Mouse (Mus musculus) MEL (cell line): ENCODE data around the gene Fam3a. TPM values are rescaled to one million over a fixed set of nuclear protein-coding genes. Genes with fewer than 3 reads are reported as not detected.
"Not testable (repeated sequence)": the region's sequence is repeated elsewhere in the genome, so short reads cannot be mapped to it uniquely, and the experiment has no call there.

ENCODE experiments used
- DNase-seq: peaks from one replicate; pipeline ENCODE4 v3.0.0; 2011; ENCODE audit warnings: low read depth, low spot score
- H3K27ac ChIP-seq: 2 replicates; pipeline ENCODE4 v1.5.1; 2012; ENCODE audit warnings: low read depth, mild to moderate bottlenecking, control low read depth, low read length, moderate library complexity; ENCODE audit not compliant: control insufficient read depth
- H3K27me3 ChIP-seq, 2 experiments: fragments of 150-350 bp in 1 of 2; sonication (generic) in 1 of 2; 2 replicates each; pipeline ENCODE4 v1.6.1; 2012; ENCODE audit warnings: low read length in 2 of 2, mild to moderate bottlenecking in 2 of 2, improper control_type of control experiment in 1 of 2, moderate library complexity in 1 of 2; ENCODE audit not compliant: insufficient read depth in 2 of 2, control insufficient read depth in 1 of 2
- H3K36me3 ChIP-seq, 2 experiments: 2 replicates each; pipeline ENCODE4 v1.6.1; 2012 to 2014; ENCODE audit warnings: low read length in 2 of 2, improper control_type of control experiment in 1 of 2, inconsistent platforms in 1 of 2, mild to moderate bottlenecking in 1 of 2; ENCODE audit not compliant: insufficient read depth in 2 of 2, control insufficient read depth in 1 of 2
- H3K4me1 ChIP-seq, 2 experiments: fragments of 150-350 bp in 1 of 2; sonication (generic) in 1 of 2; 2 replicates each; pipeline ENCODE4 v1.6.1; 2012; ENCODE audit warnings: low read length in 2 of 2, improper control_type of control experiment in 1 of 2, mild to moderate bottlenecking in 1 of 2; ENCODE audit not compliant: insufficient read depth in 2 of 2, control insufficient read depth in 1 of 2
- H3K4me3 ChIP-seq, 2 experiments: fragments of 150-350 bp in 1 of 2; sonication (generic) in 1 of 2; 2 replicates each; pipeline ENCODE4 v1.5.1; 2012; ENCODE audit warnings: low read depth in 2 of 2, low read length in 2 of 2, mild to moderate bottlenecking in 2 of 2, moderate library complexity in 2 of 2, control low read depth in 1 of 2, improper control_type of control experiment in 1 of 2; ENCODE audit not compliant: control insufficient read depth in 1 of 2, insufficient read depth in 1 of 2
- H3K79me2 ChIP-seq: 2 replicates; pipeline ENCODE4 v1.6.1; 2012; ENCODE audit warnings: mild to moderate bottlenecking, low read length, moderate library complexity; ENCODE audit not compliant: control insufficient read depth, poor library complexity, insufficient read depth
- H3K9ac ChIP-seq: 2 replicates; pipeline ENCODE4 v1.6.1; 2012; ENCODE audit warnings: low read depth, mild to moderate bottlenecking, control low read depth, low read length, moderate library complexity; ENCODE audit not compliant: control insufficient read depth, poor library complexity, severe bottlenecking
- H3K9me3 ChIP-seq: fragments of 150-350 bp; sonication (generic); replicated peaks from 2 replicates; pipeline ENCODE4 v1.6.1; 2012; ENCODE audit warnings: mild to moderate bottlenecking, low read length, improper control_type of control experiment, moderate library complexity; ENCODE audit not compliant: insufficient read depth
- CHD2 ChIP-seq: IDR thresholded peaks from 2 replicates; pipeline ENCODE4 v1.6.1; 2011; ENCODE audit warnings: low read length, improper control_type of control experiment
- E2F4 ChIP-seq: IDR thresholded peaks from 2 replicates; pipeline ENCODE4 v1.6.1; 2011; ENCODE audit warnings: low read depth, low read length, improper control_type of control experiment, borderline replicate concordance
- ELF1 ChIP-seq: IDR thresholded peaks from 2 replicates; pipeline ENCODE4 v1.6.1; 2014; ENCODE audit warnings: low read depth, mild to moderate bottlenecking, inconsistent platforms, low read length, improper control_type of control experiment, moderate library complexity
- JUND ChIP-seq: IDR thresholded peaks from 2 replicates; pipeline ENCODE4 v1.6.1; 2011; ENCODE audit warnings: low read depth, mild to moderate bottlenecking, improper control_type of control experiment, low read length
- MAZ ChIP-seq: IDR thresholded peaks from 2 replicates; pipeline ENCODE4 v1.6.1; 2012; ENCODE audit warnings: low read depth, mild to moderate bottlenecking, inconsistent platforms, low read length, improper control_type of control experiment
- MEF2A ChIP-seq: IDR thresholded peaks from 2 replicates; pipeline ENCODE4 v1.6.1; 2014; ENCODE audit warnings: low read depth, mild to moderate bottlenecking, inconsistent platforms, low read length, improper control_type of control experiment; ENCODE audit not compliant: poor library complexity, insufficient replicate concordance, severe bottlenecking; ENCODE audit errors: extremely low read depth
- MYC ChIP-seq: IDR thresholded peaks from 2 replicates; pipeline ENCODE4 v1.6.1; 2011; ENCODE audit warnings: low read depth, mild to moderate bottlenecking, low read length, improper control_type of control experiment, moderate library complexity
- NELFE ChIP-seq: IDR thresholded peaks from 2 replicates; pipeline ENCODE4 v1.6.1; 2011; ENCODE audit warnings: low read depth, low read length, improper control_type of control experiment
- NRF1 ChIP-seq: IDR thresholded peaks from 2 replicates; pipeline ENCODE4 v1.6.1; 2014; ENCODE audit warnings: low read depth, mild to moderate bottlenecking, inconsistent platforms, low read length, improper control_type of control experiment, moderate library complexity; ENCODE audit not compliant: poor library complexity, insufficient read depth, severe bottlenecking
- RAD21 ChIP-seq: IDR thresholded peaks from 2 replicates; pipeline ENCODE4 v1.6.1; 2011; ENCODE audit warnings: mild to moderate bottlenecking, low read depth, low read length, improper control_type of control experiment
- SMC3 ChIP-seq: IDR thresholded peaks from 2 replicates; pipeline ENCODE4 v1.6.1; 2011; ENCODE audit warnings: low read depth, low read length, improper control_type of control experiment
- TBP ChIP-seq: IDR thresholded peaks from 2 replicates; pipeline ENCODE4 v1.8.0; 2011; ENCODE audit warnings: low read depth, low read length, improper control_type of control experiment
- UBTF ChIP-seq: IDR thresholded peaks from 2 replicates; pipeline ENCODE4 v1.6.1; 2012; ENCODE audit warnings: low read depth, mild to moderate bottlenecking, inconsistent platforms, low read length, improper control_type of control experiment, moderate library complexity, borderline replicate concordance; ENCODE audit not compliant: insufficient read depth
- USF2 ChIP-seq, 2 experiments: IDR thresholded peaks; 2 replicates each; pipeline ENCODE4 v1.6.1; 2011 to 2012; ENCODE audit warnings: improper control_type of control experiment in 2 of 2, low read length in 2 of 2, borderline replicate concordance in 1 of 2, inconsistent platforms in 1 of 2, low read depth in 1 of 2, mild to moderate bottlenecking in 1 of 2; ENCODE audit not compliant: insufficient read depth in 1 of 2
- ZKSCAN1 ChIP-seq: IDR thresholded peaks from 2 replicates; pipeline ENCODE4 v1.6.1; 2012; ENCODE audit warnings: low read depth, mild to moderate bottlenecking, inconsistent platforms, low read length, improper control_type of control experiment, moderate library complexity
- ZNF384 ChIP-seq: IDR thresholded peaks from 2 replicates; pipeline ENCODE4 v1.6.1; 2012; ENCODE audit warnings: low read depth, mild to moderate bottlenecking, inconsistent platforms, low read length, improper control_type of control experiment
- polyA plus RNA-seq, 2 experiments: library from polyadenylated mRNA; stranded (reverse) in 1 of 2; unstranded in 1 of 2; fragments of >175 nt in 1 of 2; fragments of >200 nt in 1 of 2; gene quantifications; 2 replicates each; pipeline versions ENCODE4 v1.2.1 to v1.2.4; 2012; ENCODE audit warnings: low replicate concordance in 2 of 2, low read depth in 1 of 2; ENCODE audit not compliant: insufficient read length in 2 of 2, insufficient read depth in 1 of 2, missing spikeins in 1 of 2
- total RNA-seq: library from RNA; depleted of rRNA; stranded (reverse); fragments of 300-350 nt; gene quantifications from 2 replicates; pipeline ENCODE4 v1.2.3, GENCODE M21; 2012

Fam3a gene
- total and polyA plus RNA-seq, 3 experiments: 4.8 to 14.6 TPM; not detected in 1

DNA sequence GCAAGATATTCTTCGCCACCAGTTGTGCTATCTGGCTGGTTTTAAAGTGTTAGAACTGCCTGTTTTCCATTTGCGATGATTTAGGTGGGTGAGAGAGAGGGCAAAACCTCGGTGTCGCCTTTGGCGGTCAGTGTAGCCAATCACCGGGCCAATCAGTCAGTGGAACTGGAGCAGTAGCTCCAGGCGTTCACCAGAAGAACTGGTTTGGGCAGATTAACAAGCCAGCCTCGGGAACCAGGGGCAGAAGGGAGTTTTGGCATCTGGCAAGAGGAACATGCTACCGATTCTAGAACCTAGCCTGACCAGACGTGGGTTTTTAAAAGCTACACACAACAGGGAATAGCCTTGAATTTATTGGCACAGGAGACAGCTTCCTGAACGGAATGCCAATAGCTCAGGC, 33.9 kb downstream of the Fam3a start:
- H3K9ac ChIP-seq: no peak overlapping the region
- H3K36me3 ChIP-seq: no peaks in the 10 kb centered on the region
- TF ChIP-seq MAZ (no peak), ZKSCAN1 (no peak), RAD21 (no peak), ELF1 (no peak), NELFE (no peak), MEF2A (no peak), MYC (no peak), CHD2 (no peak), SMC3 (no peak), JUND (no peak), TBP (no peak), UBTF (no peak), NRF1 (no peak), E2F4 (no peak), ZNF384 (no peak), USF2 (IDR thresholded peaks at IDR 0.05; ENCODE audit: borderline replicate concordance in 1 of 2, insufficient read depth in 1 of 2, low read depth in 1 of 2, low read length in 2 of 2) (no peak)
- H3K9me3 ChIP-seq: no peaks in the 10 kb centered on the region
- H3K4me3 ChIP-seq: no peak overlapping the region
- H3K79me2 ChIP-seq: no peaks in the 10 kb centered on the region
- no peak for DNase-seq
- H3K27me3 ChIP-seq: no peaks in the 10 kb centered on the region
- H3K27ac ChIP-seq: no peak overlapping the region
- H3K4me1 ChIP-seq: no peaks in the 10 kb centered on the region

- H3K9me3 ChIP-seq, H3K36me3 ChIP-seq, H3K9ac ChIP-seq, H3K4me1 ChIP-seq, H3K4me3 ChIP-seq, H3K79me2 ChIP-seq, H3K27me3 ChIP-seq, H3K27ac ChIP-seq: not testable (repeated sequence)
- TF ChIP-seq TBP: peak; percentile 89
- peak; percentile 23 for DNase-seq
Observed at GRCm38 (mm10) chrX:74357069-74357468, 36.0 kb downstream of the Fam3a start.
